Mouse (Mus musculus): ENCODE measurements around the gene Mup15. TPM values are rescaled to one million over a fixed set of nuclear protein-coding genes. Genes with fewer than 3 reads are reported as not detected.

Gene Mup15
- not detected in 2 replicates for polyA plus RNA-seq (2012; ENCODE audit: low replicate concordance)

DNA sequence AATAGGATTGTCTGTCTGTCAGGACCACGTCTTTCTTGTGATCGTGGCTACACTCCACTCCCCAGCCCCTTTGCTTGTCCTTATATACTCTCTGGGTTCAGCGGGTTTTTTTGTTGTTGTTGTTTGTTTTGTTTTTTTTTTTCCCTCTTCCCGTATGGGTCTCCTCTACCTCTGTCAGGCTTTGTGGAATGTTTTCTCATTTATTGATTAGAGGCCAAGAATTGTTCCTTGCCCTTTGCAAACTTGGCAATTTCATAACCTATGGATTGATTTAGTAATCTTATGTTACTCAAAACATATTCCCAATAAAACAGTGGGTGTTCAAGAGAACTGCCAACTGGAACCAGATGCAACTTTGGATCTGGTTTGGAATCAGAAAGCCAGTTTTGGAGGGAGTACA is at the start of gene Mup15:
TSS of gene Mup15 (minus strand) at position 101 of the 400 bp plus-strand sequence.

Other genes starting within 250 kb of the Mup15 start
- not detected in 2 replicates for gene Mup13, start 211.5 kb downstream of the Mup15 start, polyA plus RNA-seq (2012; ENCODE audit: low replicate concordance)
- gene Mup14, start 135.7 kb downstream of the Mup15 start, polyA plus RNA-seq (2012; ENCODE audit: low replicate concordance): not detected in 2 replicates
- gene Mup16, start 79.8 kb upstream of the Mup15 start, polyA plus RNA-seq (2012; ENCODE audit: low replicate concordance): not detected in 2 replicates
- not detected in 2 replicates for gene Mup17, start 156.1 kb upstream of the Mup15 start, polyA plus RNA-seq (2012; ENCODE audit: low replicate concordance)
- gene Mup18, start 234.4 kb upstream of the Mup15 start, polyA plus RNA-seq (2012; ENCODE audit: low replicate concordance): not detected in 2 replicates